Comparison of ENCODE assay signal across 13 mouse cellular contexts in genomic region chr7:143329110-143329810, GRCm38 (mm10).
DNase-seq lines count a peak whose midpoint lies in the region; ATAC-seq and TF ChIP-seq lines count a peak whose summit lies in the region.
"Had no signal": no experiment of that assay in that cellular context is flagged by ENCODE, and none has a peak within 500 bp of the region (broad histone marks: within the 10 kb centered on the region; RNA-seq: fewer than 3 reads in every experiment).

No protein-coding gene starts in this region.

- H3K9ac ChIP-seq in forebrain, postnatal 0 days, result no peak overlapping the region
- no peak overlapping the region for H3K9ac ChIP-seq in forebrain, embryonic 14.5 days (ENCODE audit: low read length)
- H3K9ac ChIP-seq in midbrain, postnatal 0 days (replicated peaks; ENCODE audit: low read length, poor library complexity, severe bottlenecking), result no peak overlapping the region
- H3K9ac ChIP-seq in midbrain, embryonic 16.5 days (ENCODE audit: low read depth, low read length), result no peak overlapping the region

- DNase-seq in forebrain, postnatal 0 days, result no peak
- DNase-seq in forebrain, embryonic 14.5 days (ENCODE audit: low spot score), result no peak
- DNase-seq in midbrain, postnatal 0 days (ENCODE audit: low spot score), result peak; percentile 46
- DNase-seq in layer of hippocampus, adult 8-10 months (ENCODE audit: low spot score in 2 of 2), result peak; percentile 19 to 24
- DNase-seq in right cerebral cortex, postnatal 14 days, result peak; percentile 23
- DNase-seq in lung, adult 18-20 months, result no peak
- no peak for DNase-seq in lung, postnatal 14 days
- DNase-seq: gastrocnemius, postnatal 36 days; heart, postnatal 10 days; lung, postnatal 4 days had no signal

- no peak for TF ChIP-seq CTCF in forebrain, postnatal 0 days (IDR thresholded peaks at IDR 0.05; ENCODE audit: low read depth)
- no peak for TF ChIP-seq CTCF in midbrain, postnatal 0 days (IDR thresholded peaks at IDR 0.05)

- H3K4me2 ChIP-seq in forebrain, postnatal 0 days (ENCODE audit: low read depth), result no peak overlapping the region
- H3K4me2 ChIP-seq in forebrain, embryonic 14.5 days (ENCODE audit: low read length), result no peak overlapping the region
- H3K4me2 ChIP-seq in midbrain, postnatal 0 days (ENCODE audit: low read depth, low read length, poor library complexity, severe bottlenecking), result no peak overlapping the region
- H3K4me2 ChIP-seq in midbrain, embryonic 16.5 days (ENCODE audit: low read length), result no peak overlapping the region

- 72% methylated on average over 14 of the region's 14 CpGs for WGBS in forebrain, postnatal 0 days
- WGBS in forebrain, embryonic 14.5 days, result 79% methylated on average over 14 of the region's 14 CpGs
- 76% methylated on average over 14 of the region's 14 CpGs for WGBS in midbrain, postnatal 0 days
- 73% methylated on average over 14 of the region's 14 CpGs for WGBS in midbrain, embryonic 16.5 days

- H3K27me3 ChIP-seq in forebrain, postnatal 0 days (ENCODE audit: insufficient read depth, low read length), result 0 out of 2 replicates have a peak, but pooled peaks cover 5% of the 10 kb centered on the region
- H3K27me3 ChIP-seq in forebrain, embryonic 14.5 days (replicated peaks; ENCODE audit: control insufficient read depth, insufficient read depth, low read length), result peaks cover 21% of the 10 kb centered on the region
- no peaks in the 10 kb centered on the region for H3K27me3 ChIP-seq in midbrain, postnatal 0 days (ENCODE audit: insufficient read depth, low read length)
- no peaks in the 10 kb centered on the region for H3K27me3 ChIP-seq in midbrain, embryonic 16.5 days (ENCODE audit: control insufficient read depth, insufficient read depth, low read depth, low read length)

- no peaks in the 10 kb centered on the region for H3K9me3 ChIP-seq in forebrain, postnatal 0 days (ENCODE audit: low read length)
- H3K9me3 ChIP-seq in forebrain, embryonic 14.5 days (replicated peaks; ENCODE audit: control insufficient read depth, low read length), result no peaks in the 10 kb centered on the region
- no peaks in the 10 kb centered on the region for H3K9me3 ChIP-seq in midbrain, postnatal 0 days (ENCODE audit: low read length)
- H3K9me3 ChIP-seq in midbrain, embryonic 16.5 days (replicated peaks; ENCODE audit: control insufficient read depth, low read length, poor library complexity, severe bottlenecking), result no peaks in the 10 kb centered on the region
- H3K9me3 ChIP-seq: G1E had no signal

- no peak overlapping the region for H3K27ac ChIP-seq in forebrain, postnatal 0 days (ENCODE audit: low read depth, low read length)
- H3K27ac ChIP-seq in forebrain, embryonic 14.5 days (ENCODE audit: low read depth, low read length), result no peak overlapping the region
- H3K27ac ChIP-seq in midbrain, postnatal 0 days (ENCODE audit: low read depth, low read length), result no peak overlapping the region
- H3K27ac ChIP-seq in midbrain, embryonic 16.5 days (ENCODE audit: low read length), result no peak overlapping the region

- ATAC-seq in forebrain, postnatal 0 days, result peak; percentile 55
- no peak for ATAC-seq in forebrain, embryonic 14.5 days
- no peak; the same call in 1 of the 2 replicates for ATAC-seq in midbrain, postnatal 0 days (ENCODE audit: low FRiP score)
- no peak for ATAC-seq in midbrain, embryonic 16.5 days

- no peaks in the 10 kb centered on the region for H3K36me3 ChIP-seq in forebrain, postnatal 0 days (ENCODE audit: insufficient read depth)
- H3K36me3 ChIP-seq in forebrain, embryonic 14.5 days (ENCODE audit: control insufficient read depth, insufficient read depth, low read length), result no peaks in the 10 kb centered on the region
- no peaks in the 10 kb centered on the region for H3K36me3 ChIP-seq in midbrain, postnatal 0 days (ENCODE audit: insufficient read depth, low read length)
- H3K36me3 ChIP-seq in midbrain, embryonic 16.5 days (ENCODE audit: control insufficient read depth, insufficient read depth, low read length), result no peaks in the 10 kb centered on the region
- H3K36me3 ChIP-seq: G1E had no signal

- no peak overlapping the region for H3K4me3 ChIP-seq in forebrain, postnatal 0 days (ENCODE audit: low read depth, low read length)
- no peak overlapping the region for H3K4me3 ChIP-seq in forebrain, embryonic 14.5 days (ENCODE audit: low read depth, low read length)
- no peak overlapping the region for H3K4me3 ChIP-seq in midbrain, postnatal 0 days (ENCODE audit: low read depth, low read length)
- no peak overlapping the region for H3K4me3 ChIP-seq in midbrain, embryonic 16.5 days (ENCODE audit: low read depth, low read length)
- H3K4me3 ChIP-seq: erythroblast, embryonic 14.5 days had no signal

- H3K4me1 ChIP-seq in forebrain, postnatal 0 days (ENCODE audit: insufficient read depth), result no peaks in the 10 kb centered on the region
- H3K4me1 ChIP-seq in forebrain, embryonic 14.5 days (ENCODE audit: control insufficient read depth, insufficient read depth, low read length), result no peaks in the 10 kb centered on the region
- no peaks in the 10 kb centered on the region for H3K4me1 ChIP-seq in midbrain, postnatal 0 days (ENCODE audit: insufficient read depth, low read length)
- no peaks in the 10 kb centered on the region for H3K4me1 ChIP-seq in midbrain, embryonic 16.5 days (ENCODE audit: control insufficient read depth, insufficient read depth, low read length)

Comparison
In these comparisons a context has a peak if more than half of its experiments do, and no peak if none do; other contexts are left out.
1. DNase-seq: peak in midbrain, postnatal 0 days (single experiment), layer of hippocampus, adult 8-10 months (2 of 2) and right cerebral cortex, postnatal 14 days (single experiment); none in forebrain, postnatal 0 days (single experiment), forebrain, embryonic 14.5 days (single experiment), lung, adult 18-20 months (0 of 2) and lung, postnatal 14 days (single experiment).